Mouse (Mus musculus) heart, embryonic 11.5 days (tissue): ENCODE data around the gene Bend3. TPM values are rescaled to one million over a fixed set of nuclear protein-coding genes. Genes with fewer than 3 reads are reported as not detected.

Experiments
- ATAC-seq: fragments of 200-750 bp; cut with Nextera tagmentation; replicated peaks from 2 replicates; pipeline ENCODE4 v1.8.0; 2017; ENCODE audit warnings: moderate library complexity; ENCODE audit not compliant: insufficient number of reproducible peaks, low FRiP score, low TSS enrichment
- H3K27ac ChIP-seq: fragments of 300-500 bp; sonication (generic); 2 replicates; pipeline ENCODE4 v1.5.1; 2014; ENCODE audit warnings: mild to moderate bottlenecking, low read depth, low read length
- H3K27me3 ChIP-seq: fragments of 300-500 bp; sonication (generic); 2 replicates; pipeline ENCODE4 v1.6.1; 2014; ENCODE audit warnings: mild to moderate bottlenecking, low read length, mixed read lengths; ENCODE audit not compliant: control insufficient read depth, insufficient read depth
- H3K36me3 ChIP-seq: fragments of 300-500 bp; sonication (generic); 2 replicates; pipeline ENCODE4 v1.6.1; 2014; ENCODE audit warnings: mild to moderate bottlenecking, low read length, moderate library complexity, mixed read lengths; ENCODE audit not compliant: control insufficient read depth, insufficient read depth
- H3K4me1 ChIP-seq: fragments of 300-500 bp; sonication (generic); 2 replicates; pipeline ENCODE4 v1.6.1; 2014; ENCODE audit warnings: low read length; ENCODE audit not compliant: control insufficient read depth, insufficient read depth
- H3K4me2 ChIP-seq: fragments of 300-500 bp; sonication (generic); 2 replicates; pipeline ENCODE4 v1.6.1; 2014; ENCODE audit warnings: mild to moderate bottlenecking, moderate library complexity
- H3K4me3 ChIP-seq: fragments of 300-500 bp; sonication (generic); 2 replicates; pipeline ENCODE4 v1.5.1; 2014; ENCODE audit warnings: low read depth, low read length
- H3K9ac ChIP-seq: fragments of 300-500 bp; sonication (generic); 2 replicates; pipeline ENCODE4 v1.6.1; 2014; ENCODE audit warnings: mild to moderate bottlenecking, low read depth, low read length, moderate library complexity
- H3K9me3 ChIP-seq: fragments of 300-500 bp; sonication (generic); replicated peaks from 2 replicates; pipeline ENCODE4 v1.6.1; 2016; ENCODE audit warnings: low read length; ENCODE audit not compliant: control insufficient read depth
- WGBS: fragments of 180-500 bp; shearing (Covaris S2); extraction: QIAGEN DNeasy Blood & Tissue Kit; methylation state at CpG from one replicate; pipeline ENCODE4 v1.1.7; 2014; ENCODE audit not compliant: insufficient replicate concordance; 5-methylcytosine and 5-hydroxymethylcytosine counted together
- polyA plus RNA-seq: library from polyadenylated mRNA; unstranded; fragments of >200 nt; fragmentation: Nextera tagmentation; extraction: Ambion mirVana; gene quantifications from 2 replicates; pipeline ENCODE4 v1.2.1, GENCODE M21; 2014

The Bend3 gene
- polyA plus RNA-seq, 1 experiment from 2014 or later: 3.9 TPM

GRCm38 (mm10) chr10:43451848-43452662, 26.6 kb upstream of the Bend3 start:
- no peaks in the 10 kb centered on the region for H3K4me1 ChIP-seq
- no peak overlapping the region for H3K9ac ChIP-seq
- H3K27ac ChIP-seq: no peak overlapping the region
- H3K27me3 ChIP-seq: no peaks in the 10 kb centered on the region
- H3K36me3 ChIP-seq: no peaks in the 10 kb centered on the region
- H3K4me3 ChIP-seq: 0 out of 2 replicates have a peak overlapping the region, but pooled peaks have one; percentile 2
- 25% methylated on average over 16 of the region's 16 CpGs for WGBS
- H3K9me3 ChIP-seq: no peaks in the 10 kb centered on the region
- peak overlapping the region; percentile 55 for H3K4me2 ChIP-seq
- ATAC-seq: no peak

- Histone ChIP-seq H3K4me3 (0 out of 2 replicates have a peak overlapping the region, but pooled peaks have one; percentile 2), H3K4me2 (peak overlapping the region; percentile 55), H3K9ac (no peak overlapping the region), H3K4me1 (no peaks in the 10 kb centered on the region), H3K36me3 (no peaks in the 10 kb centered on the region), H3K27ac (no peak overlapping the region), H3K9me3 (no peaks in the 10 kb centered on the region), H3K27me3 (no peaks in the 10 kb centered on the region)
- no peak for ATAC-seq
- 16% methylated on average over 5 of the region's 5 CpGs for WGBS
These were observed 26.0 kb upstream of the Bend3 start for GRCm38 (mm10) chr10:43452663-43452996.

GRCm38 (mm10) chr10:43454219-43454618, 24.4 kb upstream of the Bend3 start:
- no peaks in the 10 kb centered on the region for H3K36me3 ChIP-seq
- H3K9ac ChIP-seq: no peak overlapping the region
- H3K4me3 ChIP-seq: no peak overlapping the region
- no peaks in the 10 kb centered on the region for H3K4me1 ChIP-seq
- no peaks in the 10 kb centered on the region for H3K9me3 ChIP-seq
- WGBS: 77% methylated on average over 1 of the region's 1 CpGs
- no peak overlapping the region for H3K4me2 ChIP-seq
- no peak overlapping the region for H3K27ac ChIP-seq
- H3K27me3 ChIP-seq: no peaks in the 10 kb centered on the region
- ATAC-seq: no peak

GRCm38 (mm10) chr10:43454671-43455070, 24.0 kb upstream of the Bend3 start:
- no peak overlapping the region for H3K4me2 ChIP-seq

GRCm38 (mm10) chr10:43462821-43463220, 15.8 kb upstream of the Bend3 start:
- no peaks in the 10 kb centered on the region for H3K4me1 ChIP-seq
- no peak overlapping the region for H3K27ac ChIP-seq
- 78% methylated on average over 5 of the region's 5 CpGs for WGBS
- H3K9ac ChIP-seq: no peak overlapping the region
- no peak for ATAC-seq
- H3K36me3 ChIP-seq: no peaks in the 10 kb centered on the region
- H3K4me2 ChIP-seq: no peak overlapping the region
- H3K27me3 ChIP-seq: no peaks in the 10 kb centered on the region
- H3K9me3 ChIP-seq: no peaks in the 10 kb centered on the region
- H3K4me3 ChIP-seq: no peak overlapping the region

More at GRCm38 (mm10) chr10:43454671-43455070, 24.0 kb upstream of the Bend3 start:
- no peak overlapping the region for H3K9ac ChIP-seq
- no peak overlapping the region for H3K27ac ChIP-seq
- 50% methylated on average over 3 of the region's 3 CpGs for WGBS
- no peaks in the 10 kb centered on the region for H3K4me1 ChIP-seq
- no peaks in the 10 kb centered on the region for H3K9me3 ChIP-seq
- ATAC-seq: no peak
- no peaks in the 10 kb centered on the region for H3K27me3 ChIP-seq
- no peaks in the 10 kb centered on the region for H3K36me3 ChIP-seq
- H3K4me3 ChIP-seq: no peak overlapping the region

GRCm38 (mm10) chr10:43463227-43463626, 15.4 kb upstream of the Bend3 start:
- H3K4me2 ChIP-seq: no peak overlapping the region
- no peaks in the 10 kb centered on the region for H3K4me1 ChIP-seq
- WGBS: 68% methylated on average over 3 of the region's 3 CpGs
- no peak overlapping the region for H3K4me3 ChIP-seq
- H3K9me3 ChIP-seq: no peaks in the 10 kb centered on the region
- no peak overlapping the region for H3K27ac ChIP-seq
- H3K27me3 ChIP-seq: no peaks in the 10 kb centered on the region
- no peak for ATAC-seq
- no peaks in the 10 kb centered on the region for H3K36me3 ChIP-seq
- no peak overlapping the region for H3K9ac ChIP-seq

- H3K27ac ChIP-seq: no peak overlapping the region
- no peaks in the 10 kb centered on the region for H3K36me3 ChIP-seq
- no peak for ATAC-seq
- no peaks in the 10 kb centered on the region for H3K27me3 ChIP-seq
- H3K4me2 ChIP-seq: no peak overlapping the region
- no peaks in the 10 kb centered on the region for H3K4me1 ChIP-seq
- H3K9ac ChIP-seq: no peak overlapping the region
- H3K9me3 ChIP-seq: no peaks in the 10 kb centered on the region
- H3K4me3 ChIP-seq: no peak overlapping the region
- WGBS: 78% methylated on average over 2 of the region's 2 CpGs
These were observed 12.4 kb upstream of the Bend3 start for GRCm38 (mm10) chr10:43466223-43466622.

- peak overlapping the region; percentile 55 for H3K4me2 ChIP-seq
- H3K4me1 ChIP-seq: no peaks in the 10 kb centered on the region
- no peak overlapping the region for H3K27ac ChIP-seq
- ATAC-seq: peak; percentile 49; the same call in 1 of the 2 replicates
- H3K9me3 ChIP-seq: no peaks in the 10 kb centered on the region
- WGBS: 33% methylated on average over 13 of the region's 13 CpGs
- H3K9ac ChIP-seq: no peak overlapping the region
- H3K36me3 ChIP-seq: no peaks in the 10 kb centered on the region
- no peak overlapping the region; the same call in 1 of the 2 replicates for H3K4me3 ChIP-seq
- no peaks in the 10 kb centered on the region for H3K27me3 ChIP-seq
These were observed 11.0 kb upstream of the Bend3 start for GRCm38 (mm10) chr10:43467659-43468058.

GRCm38 (mm10) chr10:43468293-43468692, 10.3 kb upstream of the Bend3 start:
- H3K4me1 ChIP-seq: no peaks in the 10 kb centered on the region
- no peaks in the 10 kb centered on the region for H3K9me3 ChIP-seq
- H3K4me3 ChIP-seq: no peak overlapping the region
- H3K36me3 ChIP-seq: no peaks in the 10 kb centered on the region
- no peak overlapping the region for H3K9ac ChIP-seq
- WGBS: 94% methylated on average over 6 of the region's 6 CpGs
- no peaks in the 10 kb centered on the region for H3K27me3 ChIP-seq
- no peak overlapping the region for H3K27ac ChIP-seq
- ATAC-seq: no peak
- no peak overlapping the region; the same call in 1 of the 2 replicates for H3K4me2 ChIP-seq
